Mouse (Mus musculus) liver, postnatal 0 days (tissue): ENCODE measurements around the gene Fastkd5.
A peak's percentile ranks its signal among the peaks of the same experiment; 100 is the strongest.

Source experiments
- CTCF ChIP-seq: sonication (generic); IDR thresholded peaks from 2 replicates; pipeline ENCODE4 v1.5.1; 2016; ENCODE audit warnings: antibody characterized with exemption, low read depth
- EP300 ChIP-seq: IDR thresholded peaks from 2 replicates; pipeline ENCODE4 v1.6.1; 2016; ENCODE audit warnings: antibody characterized with exemption, low read depth, mild to moderate bottlenecking

DNA sequence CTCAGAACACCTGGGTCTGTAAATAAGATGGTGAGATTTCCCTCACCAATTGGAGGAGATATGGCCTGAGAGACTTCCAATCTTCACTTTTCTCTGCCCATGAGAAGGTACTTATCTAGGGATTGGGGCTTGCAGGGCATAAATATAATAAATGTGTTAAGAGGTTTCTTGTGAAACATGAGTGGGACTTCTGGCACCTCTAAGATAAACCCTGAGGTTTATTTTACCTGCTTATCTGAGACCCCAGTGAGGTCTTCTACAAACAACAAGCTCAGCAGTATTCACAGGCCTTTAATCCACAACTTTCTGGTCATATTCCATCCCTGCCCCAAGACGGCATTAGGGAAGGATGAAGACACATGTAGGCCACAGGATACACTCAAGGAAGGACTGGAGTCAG, 23.9 kb upstream of the Fastkd5 start:
- TF ChIP-seq CTCF, result no peak
- peak; percentile 78 for TF ChIP-seq EP300
